Mouse (Mus musculus): ENCODE measurements at regions not wholly inside any gene's neighbourhood (a gene's known extent, or its start where the extent isn't known, plus 50 kb on each side); places are given as distances from the start of the nearest gene placed in this dataset.
A peak's percentile ranks its signal among the peaks of the same experiment; 100 is the strongest.

DNA sequence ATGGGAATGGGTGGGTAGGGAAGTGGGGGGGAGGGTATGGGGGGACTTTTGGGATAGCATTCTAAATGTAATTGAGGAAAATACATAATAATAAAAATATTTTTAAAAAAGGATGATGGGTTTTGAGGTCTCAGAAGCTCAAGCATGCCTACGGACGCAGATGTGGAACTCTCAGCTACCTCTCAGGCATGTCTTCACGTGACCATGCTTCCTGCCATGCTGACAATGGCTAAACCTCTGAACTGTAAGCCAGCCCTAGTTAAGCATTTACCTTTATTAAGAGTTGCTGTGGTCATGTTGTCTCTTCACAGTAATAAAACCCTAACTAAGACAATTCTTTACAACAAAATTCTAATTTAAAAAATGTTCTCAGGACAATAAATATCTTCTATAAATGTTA is 80.0 kb downstream of the Tex36 start:
- ATAC-seq (ENCODE audit: insufficient read depth), result no peak
- Histone ChIP-seq H3K4me3 (ENCODE audit: low read depth, low read length) (no peak overlapping the region), H3K9me3 (ENCODE audit: low read depth, low read length) (no peaks in the 10 kb centered on the region), H3K4me2 (no peak overlapping the region), H3K9ac (no peak overlapping the region), H3K27me3 (ENCODE audit: insufficient read depth, low read length) (no peaks in the 10 kb centered on the region), H3K27ac (ENCODE audit: low read depth) (no peak overlapping the region), H3K4me1 (ENCODE audit: insufficient read depth) (no peaks in the 10 kb centered on the region), H3K36me3 (ENCODE audit: insufficient read depth) (no peaks in the 10 kb centered on the region)
- WGBS, result 83% methylated on average over 3 of the region's 3 CpGs
- no peak for TF ChIP-seq CTCF (IDR thresholded peaks at IDR 0.05; ENCODE audit: low read depth)
- DNase-seq, result no peak

GRCm38 (mm10) chr7:133518926-133519325 is 83.0 kb downstream of the Tex36 start:
- no peaks in the 10 kb centered on the region for H3K9me3 ChIP-seq (ENCODE audit: low read depth, low read length)
- no peaks in the 10 kb centered on the region for H3K4me1 ChIP-seq (ENCODE audit: insufficient read depth)
- DNase-seq (no peak), ATAC-seq (ENCODE audit: insufficient read depth) (no peak)
- H3K27ac ChIP-seq (ENCODE audit: low read depth), result no peak overlapping the region
- H3K9ac ChIP-seq, result no peak overlapping the region
- H3K4me3 ChIP-seq (ENCODE audit: low read depth, low read length), result no peak overlapping the region
- no peak overlapping the region for H3K4me2 ChIP-seq
- TF ChIP-seq CTCF (IDR thresholded peaks at IDR 0.05; ENCODE audit: low read depth), result no peak
- H3K36me3 ChIP-seq (ENCODE audit: insufficient read depth), result no peaks in the 10 kb centered on the region
- no peaks in the 10 kb centered on the region for H3K27me3 ChIP-seq (ENCODE audit: insufficient read depth, low read length)
- WGBS, result 78% methylated on average over 3 of the region's 3 CpGs

DNA sequence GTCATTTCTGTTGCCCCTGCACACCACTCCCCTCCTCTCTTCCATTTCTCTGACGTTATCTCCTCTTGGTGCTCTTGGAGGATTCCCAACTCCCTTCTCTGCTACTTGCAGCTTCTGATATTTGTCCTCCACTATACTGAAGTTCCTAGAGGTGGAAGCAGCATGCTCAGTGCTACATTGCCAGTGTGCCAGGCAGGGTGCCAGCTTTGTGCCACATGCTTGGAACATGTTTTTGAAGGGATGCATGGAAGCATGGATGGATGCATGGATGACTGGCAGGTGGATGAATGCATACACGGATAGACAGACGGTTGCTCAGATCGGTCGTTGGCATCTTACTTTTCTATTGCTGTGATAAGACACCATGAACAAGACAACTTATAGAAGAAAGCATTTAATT is 84.4 kb downstream of the Tex36 start:
- Histone ChIP-seq H3K27ac (ENCODE audit: low read depth) (no peak overlapping the region), H3K27me3 (ENCODE audit: insufficient read depth, low read length) (no peaks in the 10 kb centered on the region), H3K4me2 (no peak overlapping the region), H3K9me3 (ENCODE audit: low read depth, low read length) (no peaks in the 10 kb centered on the region), H3K36me3 (ENCODE audit: insufficient read depth) (no peaks in the 10 kb centered on the region), H3K4me1 (ENCODE audit: insufficient read depth) (no peaks in the 10 kb centered on the region), H3K4me3 (ENCODE audit: low read depth, low read length) (no peak overlapping the region), H3K9ac (no peak overlapping the region)
- DNase-seq (no peak), ATAC-seq (ENCODE audit: insufficient read depth) (no peak)
- TF ChIP-seq CTCF (IDR thresholded peaks at IDR 0.05; ENCODE audit: low read depth), result no peak
- 86% methylated on average over 5 of the region's 5 CpGs for WGBS

DNA sequence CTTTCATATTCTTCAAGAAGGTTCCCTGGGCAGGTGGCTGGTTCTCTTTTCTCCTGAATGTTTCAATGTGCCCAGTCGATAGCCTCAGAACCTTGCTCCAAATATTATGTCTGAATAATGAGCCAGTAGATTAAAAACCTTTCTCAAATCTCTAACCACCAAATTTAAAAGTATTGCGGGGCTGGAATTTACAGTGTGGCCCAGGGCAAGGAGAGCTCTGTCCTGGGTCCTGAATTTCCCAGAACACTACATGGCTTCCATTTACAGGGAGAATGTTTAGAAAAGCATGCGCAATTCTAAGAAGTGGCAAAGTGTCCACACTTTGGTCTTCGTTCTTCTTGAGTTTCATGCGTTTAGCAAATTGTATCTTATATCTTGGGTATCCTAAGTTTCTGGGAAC is 91.0 kb downstream of the Tex36 start:
- peak; percentile 86 for DNase-seq
- TF ChIP-seq CTCF (IDR thresholded peaks at IDR 0.05; ENCODE audit: low read depth), result no peak

DNA sequence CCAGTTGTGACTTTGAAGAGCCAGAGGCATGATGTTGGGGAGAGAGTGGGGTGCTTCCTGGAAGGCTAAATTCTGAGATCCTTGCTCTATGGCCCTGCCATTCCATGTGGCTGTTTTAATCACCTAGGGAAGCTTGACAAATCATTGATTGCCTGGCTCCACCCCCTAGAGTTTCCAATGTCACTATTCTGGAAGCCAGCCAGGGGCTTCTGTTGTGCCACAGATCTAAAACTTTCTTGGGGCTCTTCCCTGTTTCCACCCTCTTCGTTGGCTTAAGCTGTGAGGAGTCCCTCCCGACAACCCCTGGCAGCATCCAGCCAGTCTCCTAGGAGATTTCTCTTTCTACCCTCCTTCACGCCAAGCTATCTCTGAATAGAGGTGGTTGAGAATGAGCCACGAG is 92.5 kb downstream of the Tex36 start:
- Histone ChIP-seq H3K9ac (no peak overlapping the region), H3K4me3 (ENCODE audit: low read depth, low read length) (no peak overlapping the region), H3K4me1 (ENCODE audit: insufficient read depth) (no peaks in the 10 kb centered on the region), H3K27me3 (ENCODE audit: insufficient read depth, low read length) (no peaks in the 10 kb centered on the region), H3K4me2 (no peak overlapping the region), H3K36me3 (ENCODE audit: insufficient read depth) (no peaks in the 10 kb centered on the region), H3K9me3 (ENCODE audit: low read depth, low read length) (no peaks in the 10 kb centered on the region), H3K27ac (ENCODE audit: low read depth) (no peak overlapping the region)
- TF ChIP-seq CTCF (IDR thresholded peaks at IDR 0.05; ENCODE audit: low read depth), result no peak
- ATAC-seq (ENCODE audit: insufficient read depth) (no peak), DNase-seq (no peak)
- WGBS, result 52% methylated on average over 4 of the region's 4 CpGs

More for the DNA sequence above, 91.0 kb downstream of the Tex36 start:
- Histone ChIP-seq H3K27ac (ENCODE audit: low read depth) (no peak overlapping the region), H3K9ac (no peak overlapping the region), H3K36me3 (ENCODE audit: insufficient read depth) (no peaks in the 10 kb centered on the region), H3K27me3 (ENCODE audit: insufficient read depth, low read length) (no peaks in the 10 kb centered on the region), H3K4me3 (ENCODE audit: low read depth, low read length) (no peak overlapping the region), H3K4me1 (ENCODE audit: insufficient read depth) (no peaks in the 10 kb centered on the region), H3K4me2 (no peak overlapping the region), H3K9me3 (ENCODE audit: low read depth, low read length) (no peaks in the 10 kb centered on the region)
- 42% methylated on average over 5 of the region's 5 CpGs for WGBS
- ATAC-seq (ENCODE audit: insufficient read depth), result no peak

DNA sequence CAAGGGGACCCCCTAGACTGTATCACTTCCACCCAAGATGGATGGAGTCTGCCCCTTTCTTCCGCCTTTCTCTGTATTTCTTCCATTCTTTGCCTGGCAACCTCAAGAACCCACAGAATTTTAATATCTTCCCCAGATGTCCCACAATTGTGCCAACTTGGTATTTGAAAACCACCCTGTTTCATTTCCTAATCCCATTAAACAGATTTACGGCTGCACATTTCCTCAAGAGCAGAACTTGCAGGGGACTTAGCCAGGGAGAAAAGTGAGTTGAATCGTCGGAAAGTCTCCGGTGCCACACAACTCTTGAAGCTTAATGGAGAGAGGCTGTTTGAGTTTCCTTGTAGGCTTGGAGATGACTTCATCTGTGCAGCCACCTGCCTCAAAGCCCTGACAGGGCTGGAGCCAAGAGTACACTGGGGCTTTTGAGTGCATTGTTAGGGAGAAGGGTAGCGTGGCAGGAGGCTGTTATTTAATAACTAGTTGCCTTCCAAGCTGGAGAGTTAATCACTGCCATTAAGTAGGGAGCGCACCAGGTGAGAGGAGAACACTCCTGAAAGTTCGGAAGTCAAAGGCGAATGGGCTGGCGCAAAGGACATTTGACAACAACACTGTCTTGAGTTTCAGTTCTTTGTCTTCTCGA is 93.5 kb downstream of the Tex36 start:
- no peak for ATAC-seq (ENCODE audit: insufficient read depth)
- DNase-seq, result no peak
- H3K9ac ChIP-seq, result no peak overlapping the region
- no peak overlapping the region for H3K27ac ChIP-seq (ENCODE audit: low read depth)
- TF ChIP-seq CTCF (IDR thresholded peaks at IDR 0.05; ENCODE audit: low read depth), result no peak
- no peak overlapping the region for H3K4me2 ChIP-seq
- H3K36me3 ChIP-seq (ENCODE audit: insufficient read depth), result no peaks in the 10 kb centered on the region
- no peaks in the 10 kb centered on the region for H3K4me1 ChIP-seq (ENCODE audit: insufficient read depth)
- H3K9me3 ChIP-seq (ENCODE audit: low read depth, low read length), result no peaks in the 10 kb centered on the region
- no peaks in the 10 kb centered on the region for H3K27me3 ChIP-seq (ENCODE audit: insufficient read depth, low read length)
- H3K4me3 ChIP-seq (ENCODE audit: low read depth, low read length), result no peak overlapping the region
- 75% methylated on average over 11 of the region's 11 CpGs for WGBS

- Histone ChIP-seq H3K9me3 (ENCODE audit: low read depth, low read length) (no peaks in the 10 kb centered on the region), H3K27ac (ENCODE audit: low read depth) (no peak overlapping the region), H3K4me3 (ENCODE audit: low read depth, low read length) (no peak overlapping the region), H3K4me2 (no peak overlapping the region), H3K27me3 (ENCODE audit: insufficient read depth, low read length) (no peaks in the 10 kb centered on the region), H3K4me1 (ENCODE audit: insufficient read depth) (no peaks in the 10 kb centered on the region), H3K36me3 (ENCODE audit: insufficient read depth) (no peaks in the 10 kb centered on the region), H3K9ac (no peak overlapping the region)
- 84% methylated on average over 2 of the region's 2 CpGs for WGBS
- no peak for TF ChIP-seq CTCF (IDR thresholded peaks at IDR 0.05; ENCODE audit: low read depth)
- DNase-seq (no peak), ATAC-seq (ENCODE audit: insufficient read depth) (no peak)
Observed at GRCm38 (mm10) chr7:133505628-133506027, 96.3 kb downstream of the Tex36 start.

GRCm38 (mm10) chr7:133503946-133504345 is 98.0 kb downstream of the Tex36 start:
- WGBS, result 75% methylated on average over 5 of the region's 5 CpGs
- H3K4me2 ChIP-seq, result no peak overlapping the region
- no peaks in the 10 kb centered on the region for H3K4me1 ChIP-seq (ENCODE audit: insufficient read depth)
- H3K9ac ChIP-seq, result no peak overlapping the region
- no peak overlapping the region for H3K27ac ChIP-seq (ENCODE audit: low read depth)
- TF ChIP-seq CTCF (IDR thresholded peaks at IDR 0.05; ENCODE audit: low read depth), result no peak
- H3K36me3 ChIP-seq (ENCODE audit: insufficient read depth), result no peaks in the 10 kb centered on the region
- DNase-seq (no peak), ATAC-seq (ENCODE audit: insufficient read depth) (no peak)
- no peaks in the 10 kb centered on the region for H3K27me3 ChIP-seq (ENCODE audit: insufficient read depth, low read length)
- no peaks in the 10 kb centered on the region for H3K9me3 ChIP-seq (ENCODE audit: low read depth, low read length)
- no peak overlapping the region for H3K4me3 ChIP-seq (ENCODE audit: low read depth, low read length)

All from lung, embryonic 14.5 days (tissue).